In genomic region chr6:101198284-101198942, GRCm38 (mm10) we compare ENCODE assay signal across 9 mouse cellular contexts.
DNase-seq lines count a peak whose midpoint lies in the region; ATAC-seq and TF ChIP-seq lines count a peak whose summit lies in the region.
"Had no signal": no experiment of that assay in that cellular context is flagged by ENCODE, and none has a peak within 500 bp of the region (broad histone marks: within the 10 kb centered on the region; RNA-seq: fewer than 3 reads in every experiment).

No protein-coding gene starts in this region.

- 30% methylated on average over 24 of the region's 24 CpGs for WGBS in heart, embryonic 14.5 days
- WGBS in embryonic facial prominence, embryonic 11.5 days, result 6% methylated on average over 24 of the region's 24 CpGs
- 13% methylated on average over 24 of the region's 24 CpGs for WGBS in intestine, embryonic 14.5 days
- WGBS in thymus, adult 2 months, result 32% methylated on average over 24 of the region's 24 CpGs

- no peak overlapping the region for H3K4me3 ChIP-seq in heart, embryonic 14.5 days (ENCODE audit: control insufficient read depth in 1 of 2, insufficient read depth in 1 of 2, low read depth in 1 of 2, low read length in 2 of 2)
- H3K4me3 ChIP-seq in embryonic facial prominence, embryonic 11.5 days (ENCODE audit: low read depth, low read length), result peak overlapping the region; percentile 17
- H3K4me3 ChIP-seq in intestine, embryonic 14.5 days (ENCODE audit: low read depth, low read length), result peak overlapping the region; percentile 13
- H3K4me3 ChIP-seq in thymus, adult 2 months (ENCODE audit: control insufficient read depth, insufficient read depth, low read length), result no peak overlapping the region

- no peak for ATAC-seq in heart, embryonic 14.5 days (ENCODE audit: insufficient number of reproducible peaks, insufficient read depth, low FRiP score, low read depth)
- ATAC-seq in embryonic facial prominence, embryonic 11.5 days (replicated peaks; ENCODE audit: insufficient number of reproducible peaks, low FRiP score, low TSS enrichment, low read depth), result peak; percentile 81
- ATAC-seq in intestine, embryonic 14.5 days (replicated peaks; ENCODE audit: low FRiP score, low TSS enrichment, low read depth), result peak; percentile 36; the same call in 1 of the 2 replicates

- no peak for DNase-seq in heart, postnatal 36 days
- peak; percentile 74 for DNase-seq in embryonic facial prominence, embryonic 11.5 days (ENCODE audit: low spot score)
- DNase-seq in intestine, embryonic 14.5 days (ENCODE audit: low spot score), result peak; percentile 64
- DNase-seq in lung, postnatal 10 days, result peak; percentile 6
- peak; percentile 25 for DNase-seq in yolk sac, embryonic 10.5 days (ENCODE audit: low spot score)
- no peak for DNase-seq in natural killer cell, adult 2 months (ENCODE audit: low spot score in 2 of 2)
- no peak for DNase-seq in thymus, adult 2 months

- 0 out of 2 replicates have a peak overlapping the region, but pooled peaks have one; percentile 6 for H3K4me2 ChIP-seq in heart, embryonic 14.5 days (ENCODE audit: low read length)
- peak overlapping the region; percentile 48 for H3K4me2 ChIP-seq in embryonic facial prominence, embryonic 11.5 days (ENCODE audit: low read depth, low read length)
- peak overlapping the region; percentile 43 for H3K4me2 ChIP-seq in intestine, embryonic 14.5 days (ENCODE audit: low read length)

- no peaks in the 10 kb centered on the region for H3K36me3 ChIP-seq in heart, embryonic 14.5 days (ENCODE audit: control insufficient read depth, insufficient read depth, low read length)
- H3K36me3 ChIP-seq in embryonic facial prominence, embryonic 11.5 days (replicated peaks; ENCODE audit: control insufficient read depth, insufficient read depth, low read depth, low read length), result no peaks in the 10 kb centered on the region
- no peaks in the 10 kb centered on the region for H3K36me3 ChIP-seq in intestine, embryonic 14.5 days (ENCODE audit: control insufficient read depth, insufficient read depth, low read length)
- no peaks in the 10 kb centered on the region for H3K36me3 ChIP-seq in thymus, adult 2 months (ENCODE audit: control insufficient read depth, insufficient read depth, low read length)
- H3K36me3 ChIP-seq: G1E had no signal

- H3K9me3 ChIP-seq in heart, embryonic 14.5 days (ENCODE audit: control insufficient read depth, low read length), result no peaks in the 10 kb centered on the region
- no peaks in the 10 kb centered on the region for H3K9me3 ChIP-seq in embryonic facial prominence, embryonic 11.5 days (replicated peaks; ENCODE audit: control insufficient read depth, low read length)
- no peaks in the 10 kb centered on the region for H3K9me3 ChIP-seq in intestine, embryonic 14.5 days (ENCODE audit: control insufficient read depth, low read length)

- intact Hi-C loops in heart, postnatal 36 days (cut with DNase I), result loop anchor here (1.0 kb wide), 1 partner anchor 316 kb away; no protein-coding TSS in a partner anchor

- no peak for TF ChIP-seq CTCF in thymus, adult 2 months (IDR thresholded peaks at IDR 0.05; ENCODE audit: borderline replicate concordance, control insufficient read depth, extremely low read depth, insufficient read depth, low read length, poor library complexity)

- peaks cover 5 to 20% of the 10 kb centered on the region in 2 experiments for H3K4me1 ChIP-seq in heart, embryonic 14.5 days (ENCODE audit: control insufficient read depth in 2 of 2, insufficient read depth in 2 of 2, low read length in 2 of 2)
- no peaks in the 10 kb centered on the region for H3K4me1 ChIP-seq in embryonic facial prominence, embryonic 11.5 days (ENCODE audit: control insufficient read depth, insufficient read depth, low read length)
- peaks cover 11% of the 10 kb centered on the region for H3K4me1 ChIP-seq in intestine, embryonic 14.5 days (replicated peaks; ENCODE audit: control insufficient read depth, insufficient read depth, low read length)
- H3K4me1 ChIP-seq in thymus, adult 2 months (replicated peaks; ENCODE audit: control insufficient read depth, insufficient read depth, low read length), result no peaks in the 10 kb centered on the region

- TF ChIP-seq POLR2A in thymus, adult 2 months (IDR thresholded peaks at IDR 0.05; ENCODE audit: control insufficient read depth, extremely low read depth, insufficient read depth, low read length, poor library complexity), result no peak

- no peaks in the 10 kb centered on the region; the same call in 1 of the 2 replicates for H3K27me3 ChIP-seq in heart, embryonic 14.5 days (ENCODE audit: control insufficient read depth, insufficient read depth, low read length)
- H3K27me3 ChIP-seq in embryonic facial prominence, embryonic 11.5 days (ENCODE audit: control insufficient read depth, insufficient read depth, low read length), result no peaks in the 10 kb centered on the region
- H3K27me3 ChIP-seq in intestine, embryonic 14.5 days (replicated peaks; ENCODE audit: control insufficient read depth, insufficient read depth, low read length), result no peaks in the 10 kb centered on the region
- no peaks in the 10 kb centered on the region for H3K27me3 ChIP-seq in thymus, adult 2 months (ENCODE audit: control insufficient read depth, insufficient read depth, low read length)

- 0 out of 2 replicates have a peak overlapping the region, but pooled peaks have one; percentile 11 for H3K9ac ChIP-seq in heart, embryonic 14.5 days (ENCODE audit: low read length)
- no peak overlapping the region for H3K9ac ChIP-seq in embryonic facial prominence, embryonic 11.5 days (replicated peaks; ENCODE audit: low read length)
- H3K9ac ChIP-seq in intestine, embryonic 14.5 days (ENCODE audit: low read length), result no peak overlapping the region

- no peak overlapping the region for H3K27ac ChIP-seq in heart, embryonic 14.5 days (replicated peaks in 1 of 2; ENCODE audit: control insufficient read depth in 1 of 2, insufficient read depth in 1 of 2, low read depth in 2 of 2, low read length in 2 of 2)
- no peak overlapping the region for H3K27ac ChIP-seq in embryonic facial prominence, embryonic 11.5 days (replicated peaks; ENCODE audit: low read depth, low read length)
- H3K27ac ChIP-seq in intestine, embryonic 14.5 days (ENCODE audit: low read depth), result no peak overlapping the region
- H3K27ac ChIP-seq in thymus, adult 2 months (ENCODE audit: control insufficient read depth, insufficient read depth, low read length), result no peak overlapping the region

Comparison
In these comparisons a context has a peak if more than half of its experiments do, and no peak if none do; other contexts are left out.
1. H3K4me3 ChIP-seq: peak in embryonic facial prominence, embryonic 11.5 days (single experiment) and intestine, embryonic 14.5 days (single experiment); none in heart, embryonic 14.5 days (0 of 2) and thymus, adult 2 months (single experiment).
2. DNase-seq: peak in embryonic facial prominence, embryonic 11.5 days (single experiment), intestine, embryonic 14.5 days (single experiment), lung, postnatal 10 days (single experiment) and yolk sac, embryonic 10.5 days (single experiment); none in heart, postnatal 36 days (0 of 2), natural killer cell, adult 2 months (0 of 2) and thymus, adult 2 months (single experiment).
3. Peak in every context shown above with its lines, with median percentiles within 50 percentile points of each other: H3K4me2 ChIP-seq.